Mouse (Mus musculus) lung, postnatal 0 days (tissue): ENCODE results near the gene Pitpnc1.

Source experiments
- CTCF ChIP-seq: IDR thresholded peaks from 2 replicates; pipeline ENCODE4 v1.5.1; 2016; ENCODE audit warnings: antibody characterized with exemption, mild to moderate bottlenecking
- EP300 ChIP-seq: IDR thresholded peaks from 2 replicates; pipeline ENCODE4 v1.6.1; 2016; ENCODE audit warnings: antibody characterized with exemption, mild to moderate bottlenecking, control low read depth

GRCm38 (mm10) chr11:107443121-107444095, 27.1 kb downstream of the Pitpnc1 start:
- TF ChIP-seq CTCF (no peak), EP300 (no peak)
